In genomic region chr10:90579970-90580369, GRCm38 (mm10) we compare ENCODE assay signal across 15 mouse cellular contexts.
"Had no signal": no experiment of that assay in that cellular context is flagged by ENCODE, and none has a peak within 500 bp of the region (broad histone marks: within the 10 kb centered on the region; RNA-seq: fewer than 3 reads in every experiment).

No protein-coding gene starts in this region.

- H3K36me3 ChIP-seq: limb, embryonic 12.5 days; liver, embryonic 13.5 days; lung, embryonic 15.5 days; neural tube, embryonic 12.5 days had no signal

- H3K9ac ChIP-seq: limb, embryonic 12.5 days; liver, embryonic 13.5 days; liver, postnatal 0 days; lung, embryonic 15.5 days; neural tube, embryonic 12.5 days had no signal

- ATAC-seq: liver, postnatal 0 days had no signal

- H3K4me2 ChIP-seq: limb, embryonic 12.5 days; liver, embryonic 13.5 days; lung, embryonic 15.5 days; midbrain, embryonic 11.5 days; neural tube, embryonic 12.5 days had no signal

- H3K27me3 ChIP-seq: liver, embryonic 13.5 days; lung, embryonic 15.5 days; megakaryocyte, embryonic 14.5 days; neural tube, embryonic 12.5 days had no signal

- DNase-seq: kidney, adult 18-20 months; kidney, postnatal 10 days; kidney, postnatal 4 days; liver; liver, embryonic 13.5 days; liver, postnatal 0 days; lung, postnatal 14 days; right cerebral cortex, postnatal 14 days; thymus, postnatal 36 days had no signal

- H3K9me3 ChIP-seq: limb, embryonic 12.5 days; liver, embryonic 13.5 days; lung, embryonic 15.5 days; neural tube, embryonic 12.5 days had no signal

- H3K4me3 ChIP-seq: limb, embryonic 12.5 days; liver, embryonic 13.5 days; lung, embryonic 15.5 days; megakaryocyte, embryonic 14.5 days; neural tube, embryonic 12.5 days had no signal

- H3K27ac ChIP-seq: limb, embryonic 12.5 days; liver, embryonic 13.5 days; lung, embryonic 15.5 days; macrophage; neural tube, embryonic 12.5 days had no signal

- H3K4me1 ChIP-seq: liver, embryonic 13.5 days; lung, embryonic 15.5 days; megakaryocyte, embryonic 14.5 days had no signal
